In the genomic region with DNA sequence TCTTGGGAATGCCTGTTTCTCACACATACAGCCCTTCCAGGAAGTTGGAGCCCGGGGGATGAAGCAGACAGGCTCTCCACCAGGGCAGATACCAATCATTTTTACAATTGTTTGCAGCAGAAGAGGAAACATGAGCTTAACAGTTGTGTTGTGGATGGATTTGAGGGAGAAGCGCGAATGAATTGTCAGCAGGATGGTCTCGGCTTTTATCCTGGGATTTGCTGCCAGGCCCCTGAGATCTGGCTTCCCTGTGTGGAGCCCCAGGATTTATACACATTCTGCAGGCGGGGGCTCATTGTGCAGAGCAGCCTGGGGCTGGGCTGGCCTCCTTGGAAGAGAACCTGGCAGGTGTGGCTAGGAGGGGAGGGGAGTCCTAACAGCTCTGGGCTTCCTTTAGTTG, we compare ENCODE assay signal across 19 mouse cellular contexts.
DNase-seq lines count a peak whose midpoint lies in the region; ATAC-seq lines count a peak whose summit lies in the region.
"Had no signal": no experiment of that assay in that cellular context is flagged by ENCODE, and none has a peak within 500 bp of the region (broad histone marks: within the 10 kb centered on the region; RNA-seq: fewer than 3 reads in every experiment).

No protein-coding gene starts in this region.

- DNase-seq in kidney, adult 18-20 months: no peak
- no peak for DNase-seq in midbrain, embryonic 10.5 days (ENCODE audit: low spot score)
- no peak for DNase-seq in left cerebral cortex, adult 11 months (ENCODE audit: low spot score)
- DNase-seq: adrenal gland, postnatal 36 days; cerebellum, adult 11-12 months; cerebellum, postnatal 14 days; embryo, embryonic 11 days; layer of hippocampus, adult 9-11 months; lung, postnatal 14 days; right cerebral cortex, adult 18-20 months; thymus, adult 18-20 months had no signal

- H3K27ac ChIP-seq in kidney, embryonic 15.5 days: peak overlapping the region; percentile 75
- 0 out of 2 replicates have a peak overlapping the region, but pooled peaks have one; percentile 13 for H3K27ac ChIP-seq in midbrain, embryonic 10.5 days (replicated peaks)
- H3K27ac ChIP-seq in midbrain, embryonic 13.5 days: no peak overlapping the region
- H3K27ac ChIP-seq in limb, embryonic 12.5 days: 0 out of 2 replicates have a peak overlapping the region, but pooled peaks have one; percentile 23
- no peak overlapping the region for H3K27ac ChIP-seq in forebrain, embryonic 16.5 days (ENCODE audit: low read length)
- H3K27ac ChIP-seq: forebrain, embryonic 15.5 days; limb, embryonic 13.5 days; liver, embryonic 14.5 days had no signal

- 17% methylated on average over 5 of the region's 5 CpGs for WGBS in kidney, embryonic 15.5 days
- 12% methylated on average over 5 of the region's 5 CpGs for WGBS in midbrain, embryonic 10.5 days
- 7% methylated on average over 5 of the region's 5 CpGs for WGBS in midbrain, embryonic 13.5 days
- 18% methylated on average over 5 of the region's 5 CpGs for WGBS in limb, embryonic 12.5 days
- 13% methylated on average over 5 of the region's 5 CpGs for WGBS in forebrain, embryonic 16.5 days

- no peak overlapping the region for H3K4me3 ChIP-seq in kidney, embryonic 15.5 days (replicated peaks)
- H3K4me3 ChIP-seq in midbrain, embryonic 10.5 days: no peak overlapping the region
- H3K4me3 ChIP-seq in midbrain, embryonic 13.5 days (replicated peaks): no peak overlapping the region
- H3K4me3 ChIP-seq in limb, embryonic 12.5 days (replicated peaks): no peak overlapping the region
- no peak overlapping the region for H3K4me3 ChIP-seq in forebrain, embryonic 16.5 days (replicated peaks; ENCODE audit: low read length)
- H3K4me3 ChIP-seq: forebrain, embryonic 15.5 days; limb, embryonic 13.5 days had no signal

- peak overlapping the region; percentile 3; the same call in 1 of the 2 replicates for H3K4me2 ChIP-seq in kidney, embryonic 15.5 days
- no peak overlapping the region for H3K4me2 ChIP-seq in midbrain, embryonic 13.5 days (replicated peaks)
- H3K4me2 ChIP-seq in limb, embryonic 12.5 days: peak overlapping the region; percentile 10; the same call in 1 of the 2 replicates
- no peak overlapping the region for H3K4me2 ChIP-seq in forebrain, embryonic 16.5 days (ENCODE audit: low read length)
- H3K4me2 ChIP-seq: forebrain, embryonic 15.5 days; limb, embryonic 13.5 days had no signal

- H3K9ac ChIP-seq in kidney, embryonic 15.5 days: no peak overlapping the region
- no peak overlapping the region for H3K9ac ChIP-seq in midbrain, embryonic 13.5 days (replicated peaks)
- no peak overlapping the region for H3K9ac ChIP-seq in limb, embryonic 12.5 days (replicated peaks)
- no peak overlapping the region for H3K9ac ChIP-seq in forebrain, embryonic 16.5 days (replicated peaks; ENCODE audit: low read depth, low read length)
- H3K9ac ChIP-seq: forebrain, embryonic 15.5 days; limb, embryonic 13.5 days; liver, embryonic 14.5 days had no signal

- H3K9me3 ChIP-seq in kidney, embryonic 15.5 days (replicated peaks): no peaks in the 10 kb centered on the region
- no peaks in the 10 kb centered on the region for H3K9me3 ChIP-seq in midbrain, embryonic 10.5 days (replicated peaks)
- no peaks in the 10 kb centered on the region for H3K9me3 ChIP-seq in midbrain, embryonic 13.5 days
- no peaks in the 10 kb centered on the region for H3K9me3 ChIP-seq in limb, embryonic 12.5 days
- no peaks in the 10 kb centered on the region for H3K9me3 ChIP-seq in forebrain, embryonic 16.5 days (ENCODE audit: control insufficient read depth, low read length)
- H3K9me3 ChIP-seq: forebrain, embryonic 15.5 days; limb, embryonic 13.5 days had no signal

- no peaks in the 10 kb centered on the region for H3K36me3 ChIP-seq in kidney, embryonic 15.5 days
- no peaks in the 10 kb centered on the region for H3K36me3 ChIP-seq in midbrain, embryonic 10.5 days
- no peaks in the 10 kb centered on the region for H3K36me3 ChIP-seq in midbrain, embryonic 13.5 days
- no peaks in the 10 kb centered on the region for H3K36me3 ChIP-seq in limb, embryonic 12.5 days
- no peaks in the 10 kb centered on the region for H3K36me3 ChIP-seq in forebrain, embryonic 16.5 days (ENCODE audit: control insufficient read depth, insufficient read depth)
- H3K36me3 ChIP-seq: forebrain, embryonic 15.5 days; limb, embryonic 13.5 days had no signal

- H3K27me3 ChIP-seq in kidney, embryonic 15.5 days: peaks cover 7% of the 10 kb centered on the region; the same call in 1 of the 2 replicates
- peaks cover 14% of the 10 kb centered on the region for H3K27me3 ChIP-seq in midbrain, embryonic 10.5 days (ENCODE audit: low read depth, poor library complexity, severe bottlenecking)
- peaks cover 3% of the 10 kb centered on the region; the same call in 1 of the 2 replicates for H3K27me3 ChIP-seq in midbrain, embryonic 13.5 days
- H3K27me3 ChIP-seq in limb, embryonic 12.5 days: peaks cover 8% of the 10 kb centered on the region; the same call in 1 of the 2 replicates
- H3K27me3 ChIP-seq in forebrain, embryonic 16.5 days (replicated peaks; ENCODE audit: control insufficient read depth, insufficient read depth, low read length): peaks cover 12% of the 10 kb centered on the region; the same call in 1 of the 2 replicates

- peaks cover 30% of the 10 kb centered on the region for H3K4me1 ChIP-seq in kidney, embryonic 15.5 days
- H3K4me1 ChIP-seq in midbrain, embryonic 10.5 days: peaks cover 11% of the 10 kb centered on the region
- H3K4me1 ChIP-seq in midbrain, embryonic 13.5 days (replicated peaks): peaks cover 4% of the 10 kb centered on the region; the same call in 1 of the 2 replicates
- peaks cover 11% of the 10 kb centered on the region for H3K4me1 ChIP-seq in limb, embryonic 12.5 days (replicated peaks)
- H3K4me1 ChIP-seq in forebrain, embryonic 16.5 days (replicated peaks; ENCODE audit: control insufficient read depth, insufficient read depth, low read length): peaks cover 9% of the 10 kb centered on the region

- ATAC-seq in kidney, embryonic 15.5 days (replicated peaks; ENCODE audit: low FRiP score): no peak
- ATAC-seq in midbrain, embryonic 13.5 days: no peak
- ATAC-seq in limb, embryonic 12.5 days (ENCODE audit: insufficient number of reproducible peaks, insufficient read depth, low FRiP score, low TSS enrichment, low read depth): peak; percentile 75; the same call in 1 of the 2 replicates
- no peak for ATAC-seq in forebrain, embryonic 16.5 days
- ATAC-seq: forebrain, embryonic 15.5 days; hindbrain, embryonic 16.5 days had no signal

Comparison
In these comparisons a context has a peak if more than half of its experiments do, and no peak if none do; other contexts are left out.
1. H3K27ac ChIP-seq: peak in kidney, embryonic 15.5 days (single experiment), midbrain, embryonic 10.5 days (single experiment) and limb, embryonic 12.5 days (single experiment); none in midbrain, embryonic 13.5 days (single experiment) and forebrain, embryonic 16.5 days (single experiment).
2. H3K4me2 ChIP-seq: peak in kidney, embryonic 15.5 days (single experiment) and limb, embryonic 12.5 days (single experiment); none in midbrain, embryonic 13.5 days (single experiment) and forebrain, embryonic 16.5 days (single experiment).